ENCODE assay signal across 18 mouse cellular contexts in the genomic region with DNA sequence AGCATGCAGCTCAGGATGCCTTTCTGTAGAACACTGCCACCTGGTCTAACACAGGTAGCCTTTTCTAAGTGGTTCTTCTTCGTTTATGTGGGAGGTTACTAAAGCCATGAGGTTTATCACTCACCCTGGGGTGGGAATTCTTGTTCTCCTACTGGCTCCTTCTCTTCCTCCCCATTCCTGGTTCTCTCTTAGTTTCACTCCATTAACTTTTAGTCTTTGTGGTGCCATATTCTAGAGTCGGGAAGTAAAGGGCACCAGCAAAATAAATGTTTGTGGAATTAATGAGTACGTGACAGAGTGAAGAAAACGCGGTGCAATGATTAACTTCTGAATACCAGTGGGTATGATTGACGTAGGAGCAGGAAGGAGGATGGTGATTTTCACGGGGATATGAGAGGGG. TPM values are rescaled to one million over a fixed set of nuclear protein-coding genes. Genes with fewer than 3 reads are reported as not detected.
"Had no signal": no experiment of that assay in that cellular context is flagged by ENCODE, and none has a peak within 500 bp of the region (broad histone marks: within the 10 kb centered on the region; RNA-seq: fewer than 3 reads in every experiment).

No protein-coding gene starts in this region.

- H3K4me3 ChIP-seq: midbrain, embryonic 10.5 days; midbrain, embryonic 12.5 days; myocyte; neural tube, embryonic 13.5 days; neural tube, embryonic 15.5 days had no signal

- H3K27me3 ChIP-seq: midbrain, embryonic 12.5 days; neural tube, embryonic 13.5 days; neural tube, embryonic 15.5 days had no signal

- H3K27ac ChIP-seq: midbrain, embryonic 10.5 days; midbrain, embryonic 12.5 days; neural tube, embryonic 13.5 days; neural tube, embryonic 15.5 days had no signal

- H3K4me2 ChIP-seq: lung, embryonic 14.5 days; midbrain, embryonic 12.5 days; neural tube, embryonic 13.5 days; neural tube, embryonic 15.5 days had no signal

- H3K9me3 ChIP-seq: midbrain, embryonic 10.5 days; midbrain, embryonic 12.5 days; neural tube, embryonic 13.5 days; neural tube, embryonic 15.5 days had no signal

- H3K36me3 ChIP-seq: midbrain, embryonic 10.5 days; midbrain, embryonic 12.5 days; neural tube, embryonic 13.5 days; neural tube, embryonic 15.5 days had no signal

- DNase-seq: lung, embryonic 14.5 days; lung, postnatal 10 days; lung, postnatal 4 days; midbrain, embryonic 14.5 days; retina, postnatal 1 day; right cerebral cortex, adult 18-20 months; right cerebral cortex, postnatal 25 days; right cerebral cortex, postnatal 4 days; spleen, adult 18-20 months; thymus, adult 18-20 months; thymus, postnatal 14 days; thymus, postnatal 36 days had no signal

- H3K9ac ChIP-seq: lung, embryonic 14.5 days; midbrain, embryonic 12.5 days; neural tube, embryonic 13.5 days; neural tube, embryonic 15.5 days had no signal

- ATAC-seq: midbrain, embryonic 16.5 days had no signal

RNA-seq across cellular contexts. Expression of a gene that starts 28.5 kb away (rescaled TPM):
- polyA plus RNA-seq: myocyte had no signal
